Mouse (Mus musculus) adrenal gland, adult 2 months (tissue): ENCODE measurements around the gene Hk2. TPM values are rescaled to one million over a fixed set of nuclear protein-coding genes. Genes with fewer than 3 reads are reported as not detected.

Experiments
- DNase-seq: peaks from one replicate; pipeline ENCODE4 v3.0.0; 2021
- polyA plus RNA-seq: library from polyadenylated mRNA; depleted of rRNA; stranded (reverse); fragments of >200 nt; gene quantifications from 2 replicates; pipeline ENCODE4 v1.2.3, GENCODE M21; 2012
- total RNA-seq, 2 experiments: library from RNA; stranded (reverse); gene quantifications; 2 replicates each; pipeline ENCODE4 v1.2.3; 2021

Hk2 gene
- total and polyA plus RNA-seq, 3 experiments: 16.8 to 110 (median 69.1) TPM

DNA sequence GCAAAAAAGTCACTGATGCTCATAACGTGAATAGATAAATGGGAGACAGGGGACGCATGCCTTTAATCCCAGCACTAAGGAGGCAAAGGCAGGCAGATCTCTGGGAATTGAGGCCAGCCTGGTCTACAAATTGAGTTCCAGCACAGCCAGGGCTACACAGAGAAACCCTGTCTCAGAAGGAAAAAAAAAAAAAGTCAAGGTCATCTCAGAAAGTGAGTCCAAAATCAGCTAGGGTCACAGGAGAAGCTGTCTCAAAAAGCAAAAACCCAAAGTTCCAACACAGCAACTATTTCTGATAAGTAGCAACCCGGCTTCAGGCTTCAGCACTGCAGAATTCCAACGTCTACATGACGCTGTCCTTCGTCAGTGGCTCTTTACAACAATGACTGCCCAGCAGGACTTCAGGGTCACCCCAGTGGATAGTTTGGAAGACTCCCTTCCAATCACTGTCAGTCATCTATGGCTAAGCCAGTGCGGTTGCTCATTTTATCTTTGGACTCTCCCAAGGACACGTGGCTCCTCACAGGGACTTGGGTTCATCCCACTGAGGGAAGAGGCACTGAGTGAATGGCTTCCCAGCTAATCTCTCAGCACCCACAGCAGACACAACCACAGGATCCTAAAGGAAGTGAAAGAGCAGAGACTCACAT, 33.3 kb downstream of the Hk2 start:
- DNase-seq: peak; percentile 85

DNA sequence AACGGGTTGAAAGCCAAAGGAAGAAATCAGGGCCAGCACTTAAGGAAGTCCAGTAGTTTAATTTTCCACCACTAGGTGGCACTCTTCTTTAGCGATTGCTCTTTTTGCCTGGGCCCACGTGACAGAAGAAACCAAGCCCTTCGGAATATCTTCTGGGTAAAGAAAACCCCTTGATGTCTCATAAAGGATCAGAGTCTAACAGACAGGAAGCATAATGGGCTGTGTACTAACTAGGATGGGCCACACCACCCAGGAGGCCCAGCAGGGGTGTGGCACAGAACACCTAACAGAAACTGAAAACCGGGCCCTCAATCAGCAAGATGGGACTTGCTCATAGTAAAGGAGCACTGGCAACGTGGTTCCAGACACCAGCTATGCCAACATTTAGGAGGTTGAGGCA, 34.0 kb downstream of the Hk2 start:
- peak; percentile 65 for DNase-seq

DNA sequence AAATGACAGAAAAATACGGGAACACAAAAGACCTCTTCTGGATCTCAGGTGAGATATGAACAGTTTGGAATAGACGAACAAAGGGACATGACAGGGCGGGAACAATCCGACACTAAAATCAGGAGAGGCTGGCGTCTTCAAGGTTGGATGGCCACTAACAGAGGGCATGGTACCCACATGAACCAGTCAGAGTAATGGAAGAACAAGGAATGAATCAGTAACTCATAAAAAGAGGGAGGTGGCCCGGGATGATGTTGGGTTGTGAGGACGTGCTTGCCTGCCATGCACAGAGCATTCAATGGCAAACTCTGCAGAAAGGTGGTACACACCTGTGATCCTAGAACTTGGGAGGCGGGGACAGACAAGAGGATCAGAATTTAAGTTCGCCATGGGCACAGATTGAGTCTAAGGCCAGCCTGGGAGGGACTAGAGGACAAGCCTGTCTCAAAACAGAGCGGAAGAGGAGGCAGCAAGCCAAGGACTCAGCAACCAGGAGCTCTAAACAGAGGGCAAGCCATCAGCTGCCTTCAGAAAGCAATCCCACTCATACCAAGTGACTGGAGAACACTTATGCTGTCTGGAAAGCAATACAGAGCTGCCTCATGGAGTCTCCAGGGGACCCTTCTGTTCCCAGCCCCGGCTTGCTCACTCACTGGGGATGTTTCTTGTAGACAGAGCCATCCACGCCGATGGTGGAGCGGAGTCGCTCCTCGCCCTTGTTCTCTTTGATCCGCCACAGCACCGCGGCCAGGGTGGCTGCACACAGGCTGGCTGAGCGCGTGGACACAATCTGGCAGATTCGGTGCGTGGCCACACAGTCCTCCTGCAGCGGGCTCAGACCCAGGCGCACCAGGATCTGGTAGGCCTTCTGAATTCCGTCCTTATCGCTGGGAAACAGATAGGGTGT, 36.4 kb downstream of the Hk2 start:
- no peak for DNase-seq

DNA sequence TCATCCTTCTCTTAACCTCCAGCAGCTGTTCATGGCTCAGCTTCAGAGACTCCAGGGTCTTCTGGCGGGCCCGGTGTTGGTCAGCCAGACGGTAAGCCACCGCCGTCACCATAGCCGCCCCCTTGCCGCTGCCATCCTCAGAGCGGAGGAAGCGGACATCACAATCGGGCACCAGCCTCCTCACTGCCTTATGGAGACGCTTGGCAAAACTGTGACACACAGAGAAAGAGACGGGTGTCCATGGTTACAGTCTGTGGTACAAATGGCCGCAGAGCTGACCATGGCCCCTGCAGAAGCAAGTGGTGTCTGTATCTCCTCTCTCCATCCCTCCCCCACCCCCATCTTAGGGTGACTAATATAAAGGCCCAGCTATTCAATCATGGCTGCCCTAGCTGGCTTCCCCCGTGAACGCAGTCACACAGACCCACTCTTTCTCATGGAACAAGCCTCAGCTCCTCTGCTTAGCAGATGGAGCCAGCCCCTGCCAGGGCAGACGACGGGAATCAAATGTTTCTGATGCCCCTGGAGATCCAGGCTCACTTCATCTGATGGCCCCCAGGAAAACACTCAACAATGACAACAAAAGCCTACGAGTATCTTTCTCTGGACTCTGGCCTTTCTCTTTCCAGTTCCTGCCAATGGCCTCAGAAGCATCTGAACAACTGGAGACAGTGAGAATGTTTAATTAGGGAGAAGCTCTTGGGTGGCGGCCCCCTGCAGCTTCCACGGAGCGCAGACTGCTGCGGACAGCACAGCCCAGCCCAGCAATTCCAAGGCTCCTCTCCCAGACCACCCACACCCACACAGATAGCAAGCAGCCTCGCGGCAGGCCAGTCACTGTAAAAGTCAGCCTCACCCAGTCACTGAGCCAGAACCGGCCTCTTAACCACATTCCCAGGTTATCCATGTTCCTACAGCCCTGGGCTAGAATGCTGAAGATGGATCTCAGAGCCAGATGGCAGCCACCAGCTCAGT, 37.3 kb downstream of the Hk2 start:
- no peak for DNase-seq

DNA sequence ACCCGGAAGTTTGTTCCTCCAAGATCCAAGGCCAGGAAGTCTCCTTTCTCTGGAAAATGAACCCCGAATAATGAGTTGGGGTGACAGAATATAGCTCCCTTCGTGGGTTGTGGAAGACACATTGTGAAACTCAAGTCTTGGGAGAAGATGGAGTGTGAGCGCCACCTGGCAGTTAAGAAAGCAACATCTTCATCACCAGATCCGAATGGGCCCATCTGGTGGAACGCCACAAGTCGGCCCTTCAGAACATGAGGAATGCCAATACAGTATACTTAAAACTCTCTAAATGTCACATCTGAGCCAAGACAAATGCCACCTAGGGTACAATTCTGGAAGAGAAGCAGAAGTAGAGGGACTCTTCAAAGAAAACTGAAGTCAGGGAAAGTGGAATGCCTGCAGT, 38.9 kb downstream of the Hk2 start:
- DNase-seq: no peak

DNA sequence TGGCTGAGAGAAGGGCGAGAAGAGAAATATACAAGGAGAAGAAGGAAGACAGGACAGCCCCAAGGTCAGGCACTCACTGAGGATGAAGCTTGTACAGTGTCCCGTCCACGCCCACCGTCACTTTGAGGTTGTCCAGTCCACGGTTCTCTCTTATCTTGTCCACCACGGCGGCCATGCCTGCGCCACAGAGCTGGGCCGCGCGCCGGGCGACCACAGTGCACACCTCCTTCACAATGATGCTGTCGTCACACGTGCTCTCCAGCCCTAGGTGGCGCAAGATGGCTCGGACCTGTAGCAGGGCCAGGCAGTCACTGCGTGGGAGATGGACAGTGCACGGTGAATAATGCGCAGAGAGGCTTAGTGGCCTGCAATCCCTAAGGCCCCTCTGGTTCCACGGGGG, 45.6 kb downstream of the Hk2 start:
- DNase-seq: no peak

DNA sequence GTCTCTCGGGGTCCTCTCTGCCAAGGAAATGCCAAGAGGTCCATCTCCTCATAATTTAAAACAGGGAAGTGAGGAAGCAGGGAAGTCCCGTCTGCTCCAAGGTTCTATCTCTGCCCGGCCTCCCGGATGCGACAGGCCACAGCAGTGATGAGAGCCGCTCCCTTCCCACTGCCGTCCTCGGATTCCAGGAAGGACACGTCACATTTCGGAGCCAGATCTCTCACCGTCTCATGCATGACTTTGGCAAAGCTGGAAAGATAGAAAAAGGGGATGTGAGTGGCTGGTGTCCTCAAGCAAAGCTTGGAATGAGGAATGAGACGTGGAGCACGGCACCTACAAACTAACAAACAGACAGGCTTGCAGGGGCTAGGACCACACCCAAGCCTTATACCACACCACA, 47.0 kb downstream of the Hk2 start:
- no peak for DNase-seq

DNA sequence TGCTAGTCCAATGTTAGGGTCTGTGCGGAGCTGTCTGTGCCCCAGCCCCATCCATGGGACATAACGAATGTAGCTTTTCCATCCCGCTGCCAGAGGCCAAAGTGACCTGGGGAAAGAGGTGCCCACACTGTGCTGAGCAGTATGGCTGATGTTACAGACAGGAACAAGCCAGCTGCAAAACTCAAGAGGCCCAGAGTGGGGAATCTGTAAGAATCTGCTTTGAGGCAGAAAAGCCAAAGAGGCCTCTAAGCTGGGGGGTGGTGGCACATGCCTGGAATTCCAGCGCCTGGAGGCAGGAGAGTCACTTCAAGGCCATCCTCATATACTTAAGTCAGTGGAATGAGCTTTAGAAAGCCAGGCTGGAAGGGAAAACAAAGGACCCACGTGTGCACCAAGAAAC, 50.9 kb downstream of the Hk2 start:
- DNase-seq: no peak

DNA sequence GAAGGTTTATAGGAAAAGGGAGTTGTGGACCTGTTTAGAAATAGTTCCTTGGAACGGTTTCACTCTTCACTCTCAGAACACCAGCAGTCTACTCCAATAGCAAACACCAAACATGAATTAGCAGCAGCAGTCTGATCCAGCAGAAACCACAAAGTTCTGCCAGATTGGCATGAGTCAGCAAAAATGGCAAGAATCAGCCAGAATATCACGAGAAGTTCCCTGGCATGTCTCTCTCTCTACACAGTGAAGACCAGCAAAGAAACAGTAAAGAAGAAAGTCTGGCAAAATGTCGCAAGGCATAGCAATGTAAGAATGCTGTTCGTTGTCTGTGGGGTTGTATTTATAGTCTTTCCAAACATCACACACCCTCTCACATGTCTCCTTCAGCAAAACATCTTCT, 58.1 kb downstream of the Hk2 start:
- no peak for DNase-seq

DNA sequence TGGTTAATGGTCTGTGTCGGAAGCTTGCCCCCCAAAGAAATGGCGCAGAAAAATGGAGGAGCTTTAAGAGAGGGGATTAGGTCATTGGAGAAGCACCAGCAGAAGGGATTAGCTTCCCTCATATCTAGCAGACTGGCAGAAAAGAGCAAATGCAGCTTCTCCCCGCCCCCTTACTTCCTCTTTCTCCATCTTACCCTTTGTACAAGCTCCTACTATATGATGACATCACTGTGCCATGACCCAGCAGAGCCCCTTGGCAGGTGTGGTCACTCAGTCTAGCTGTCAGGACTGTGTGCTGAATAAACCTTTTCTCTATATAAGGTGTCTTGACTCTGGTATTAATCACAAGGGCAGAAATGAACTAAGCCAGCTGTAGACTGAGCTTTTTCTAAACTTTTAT, 58.6 kb downstream of the Hk2 start:
- no peak for DNase-seq

DNA sequence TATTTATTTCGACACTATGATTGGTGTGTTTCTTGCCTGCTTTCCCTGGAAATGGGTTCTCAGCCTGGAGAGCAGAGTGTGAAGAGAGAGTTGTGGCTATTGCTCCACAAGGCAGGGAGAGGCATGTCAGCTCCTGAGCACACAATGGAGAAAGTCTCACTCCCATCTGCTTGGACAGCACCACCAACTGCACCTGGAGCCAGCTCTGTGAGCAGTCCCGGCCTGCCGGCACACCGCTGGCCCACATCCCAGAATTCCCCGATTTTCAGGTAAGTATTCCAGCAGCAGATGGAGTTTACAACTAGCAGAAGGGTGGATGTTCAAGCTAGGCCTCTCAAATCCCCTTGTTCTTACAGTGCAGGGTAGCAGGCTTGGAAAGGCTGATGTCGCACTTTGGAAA, 59.0 kb downstream of the Hk2 start:
- no peak for DNase-seq

DNA sequence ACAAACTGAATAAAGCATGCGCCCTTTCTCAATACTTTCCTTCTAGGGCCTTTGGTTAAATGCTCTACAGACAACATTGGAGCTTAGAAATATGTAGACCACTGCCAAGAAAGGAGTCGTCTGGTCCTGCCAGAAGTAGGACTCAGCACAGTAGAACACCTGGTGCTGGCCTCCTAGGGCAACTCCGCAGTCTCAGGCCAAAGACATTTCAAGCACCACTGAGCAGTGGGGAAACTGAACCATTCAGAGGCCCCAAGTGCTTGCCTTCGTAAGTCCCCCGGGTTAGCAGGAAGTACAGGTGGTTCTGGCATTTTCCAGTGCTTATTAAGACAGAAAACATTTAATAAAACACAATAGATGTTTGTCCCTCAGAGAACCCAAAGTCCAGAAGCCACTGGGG, 59.4 kb downstream of the Hk2 start:
- DNase-seq: no peak

DNA sequence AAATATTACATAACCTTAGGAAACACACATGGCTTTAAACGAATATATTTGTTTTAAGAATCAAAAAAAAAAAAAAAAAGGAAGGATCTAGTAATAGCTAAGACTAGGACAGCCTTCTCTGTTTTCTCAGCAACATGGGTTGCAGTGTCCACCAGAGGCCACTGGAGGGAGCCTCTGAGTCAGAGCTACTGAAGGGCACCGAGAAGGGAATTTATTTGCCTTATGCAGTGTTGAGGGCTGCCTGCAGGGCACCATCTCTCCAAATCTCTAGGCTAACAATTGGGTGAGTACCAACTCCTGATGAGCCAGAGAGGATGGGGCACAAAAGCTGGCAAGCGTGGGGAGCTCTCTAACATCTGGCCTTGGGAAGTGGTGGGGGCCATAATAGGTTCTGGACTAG, 60.0 kb downstream of the Hk2 start:
- DNase-seq: peak; percentile 81

DNA sequence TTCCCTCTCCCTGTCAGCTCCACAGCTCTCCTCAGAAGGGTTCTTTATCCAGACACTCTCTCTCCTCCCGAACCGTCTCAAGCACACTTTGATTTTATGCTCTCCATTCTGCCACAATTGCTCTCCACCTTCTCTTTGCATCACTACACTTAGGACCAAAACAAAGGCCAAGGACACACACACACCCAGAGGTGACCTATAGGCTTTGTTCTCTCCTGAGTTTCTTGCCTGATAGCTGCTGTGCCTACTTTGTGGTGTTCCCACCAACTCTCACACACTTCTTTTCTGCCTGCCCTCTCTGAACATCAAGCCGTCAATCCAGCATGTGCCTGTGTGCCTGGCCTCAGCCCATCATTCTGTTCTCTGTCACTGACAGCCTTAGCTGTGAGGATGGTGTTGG, 66.5 kb downstream of the Hk2 start:
- no peak for DNase-seq

DNA sequence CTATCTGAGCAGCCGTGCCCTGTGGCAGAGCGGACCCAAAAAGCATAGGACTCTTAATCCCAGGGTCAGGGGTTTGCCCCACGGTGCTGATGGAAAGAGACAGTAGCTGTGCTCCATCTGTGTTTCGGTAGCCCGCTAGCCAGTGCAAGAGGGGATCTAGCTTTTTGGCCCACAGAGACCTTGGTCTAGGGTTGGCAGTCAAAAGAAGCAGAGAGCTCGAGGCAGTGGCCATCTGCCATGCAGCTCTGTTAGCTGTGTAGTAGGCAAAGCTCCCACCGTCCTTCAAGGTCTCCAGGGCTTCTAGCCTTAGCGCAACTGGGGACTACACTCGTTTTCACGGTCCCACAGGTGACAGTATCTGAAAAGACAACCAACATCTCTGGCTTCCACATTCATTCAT, 67.0 kb downstream of the Hk2 start:
- no peak for DNase-seq

DNA sequence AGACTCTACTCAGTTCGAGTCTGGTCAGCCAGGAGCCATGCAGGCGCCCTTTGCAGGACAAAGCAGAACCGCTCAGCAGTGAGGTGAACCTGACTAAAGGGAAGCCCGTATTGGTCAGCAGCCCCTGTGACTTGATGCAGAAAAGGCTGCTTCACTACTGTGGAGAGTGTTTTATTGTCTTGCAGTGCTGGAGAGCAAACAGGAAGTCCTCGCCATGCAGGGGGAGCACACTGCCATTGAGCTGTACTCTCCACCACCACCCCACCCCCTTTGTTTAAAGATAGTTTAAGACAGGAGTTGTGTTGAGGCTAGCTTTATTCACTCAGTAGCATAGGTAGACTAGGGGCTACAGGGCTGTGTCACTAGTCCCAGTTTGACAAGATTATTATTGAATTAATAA, 69.0 kb downstream of the Hk2 start, which contains the start of gene Pole4:
Pole4 (minus strand) TSS at position 145 of the 400 bp plus-strand sequence.
- no peak for DNase-seq

DNA sequence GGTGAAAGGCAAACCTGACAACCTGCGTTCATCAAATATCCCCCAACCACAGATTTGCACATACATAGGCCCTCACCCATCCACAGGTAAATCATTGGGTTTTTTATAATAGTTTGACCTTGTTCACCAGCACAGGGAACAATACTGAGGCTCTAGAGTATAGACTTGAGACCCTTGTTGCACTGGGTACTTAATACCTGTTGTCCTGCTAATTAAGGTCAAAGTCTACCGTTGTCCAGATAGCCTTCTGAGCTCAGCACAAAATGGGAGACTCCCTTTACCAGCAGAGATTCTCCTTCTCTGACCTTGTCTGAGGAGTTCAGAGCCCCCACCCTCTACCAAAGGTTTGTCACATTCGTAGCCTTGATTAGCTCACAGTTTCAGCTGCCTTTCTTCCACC, 70.5 kb downstream of the Hk2 start:
- no peak for DNase-seq

DNA sequence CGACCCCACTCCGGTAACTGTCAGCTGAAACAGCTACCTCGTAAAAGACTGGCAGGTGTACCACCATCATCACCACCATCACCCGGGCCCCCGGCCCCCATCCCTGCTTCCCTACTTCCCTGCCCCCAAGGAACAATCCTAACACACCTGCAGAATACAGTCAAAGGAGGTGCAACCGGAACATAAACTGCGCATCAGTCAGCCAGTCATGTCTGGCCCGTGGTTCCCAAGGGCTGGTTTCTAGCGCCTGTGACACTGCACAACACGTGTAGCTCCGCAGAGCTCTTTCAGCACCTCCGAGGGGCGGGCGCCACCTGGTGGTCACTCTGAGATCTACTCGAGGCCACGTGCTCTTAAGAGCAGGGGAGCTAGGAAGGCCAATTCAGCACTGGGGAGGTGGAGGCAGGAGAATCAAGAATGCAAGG, 71.6 kb downstream of the Hk2 start:
- DNase-seq: peak; percentile 89

DNA sequence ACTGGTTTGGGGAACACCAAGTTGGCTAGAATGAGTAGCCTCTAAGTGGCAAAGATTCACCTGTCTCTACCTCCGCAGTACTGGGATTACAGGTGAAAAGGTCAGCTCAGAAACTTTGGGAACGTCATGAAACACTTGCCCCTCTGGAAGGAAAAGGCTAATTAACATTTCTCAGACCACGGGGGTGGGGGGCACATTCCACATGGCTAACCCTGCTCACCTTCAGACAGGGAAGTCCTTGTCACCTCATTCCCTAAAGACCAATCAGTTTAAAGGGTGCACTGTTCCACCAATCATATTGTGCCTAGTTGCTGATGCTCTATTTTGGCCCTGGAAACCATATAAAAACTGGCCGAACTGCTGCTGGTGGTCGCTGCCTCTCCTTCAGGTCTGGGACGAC, 73.0 kb downstream of the Hk2 start:
- no peak for DNase-seq

DNA sequence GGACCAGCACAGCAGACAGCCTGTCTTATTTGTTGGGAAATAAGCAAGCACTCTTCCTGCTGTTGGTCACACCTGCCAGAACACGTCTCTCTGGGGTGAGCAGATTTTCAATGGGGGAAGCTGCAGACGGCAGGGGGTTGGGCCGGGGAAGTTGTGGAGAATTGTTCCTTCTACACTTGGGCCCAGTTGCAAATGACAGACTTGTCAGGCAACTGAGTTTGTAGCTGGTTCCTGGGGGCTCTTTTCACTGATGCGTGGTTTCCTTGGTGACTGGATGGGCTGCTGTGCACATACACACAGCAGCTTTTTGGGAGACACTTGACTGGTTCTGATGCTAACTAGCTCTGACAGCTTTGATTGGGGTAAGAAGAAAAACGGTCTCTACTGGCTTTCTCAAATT, 74.4 kb downstream of the Hk2 start:
- no peak for DNase-seq

DNA sequence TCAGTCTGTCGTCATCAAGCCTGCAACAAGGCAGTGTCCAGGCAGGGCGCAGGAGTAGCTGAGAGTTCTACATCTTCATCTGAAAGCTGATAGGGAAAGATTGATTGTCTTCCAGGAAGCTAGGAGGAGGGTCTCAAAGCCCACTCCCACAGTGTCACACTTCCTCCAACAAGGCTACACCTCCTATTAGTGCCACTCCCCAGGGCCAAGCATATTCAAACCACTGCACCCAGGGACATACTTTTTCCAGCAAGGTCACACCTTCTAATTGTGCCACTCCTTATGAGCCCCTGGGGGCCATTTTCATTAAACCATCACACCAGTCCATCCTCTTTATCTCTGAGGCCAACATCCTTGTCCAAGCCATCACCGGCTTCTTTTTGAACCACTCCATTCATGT, 77.5 kb downstream of the Hk2 start:
- no peak for DNase-seq

DNA sequence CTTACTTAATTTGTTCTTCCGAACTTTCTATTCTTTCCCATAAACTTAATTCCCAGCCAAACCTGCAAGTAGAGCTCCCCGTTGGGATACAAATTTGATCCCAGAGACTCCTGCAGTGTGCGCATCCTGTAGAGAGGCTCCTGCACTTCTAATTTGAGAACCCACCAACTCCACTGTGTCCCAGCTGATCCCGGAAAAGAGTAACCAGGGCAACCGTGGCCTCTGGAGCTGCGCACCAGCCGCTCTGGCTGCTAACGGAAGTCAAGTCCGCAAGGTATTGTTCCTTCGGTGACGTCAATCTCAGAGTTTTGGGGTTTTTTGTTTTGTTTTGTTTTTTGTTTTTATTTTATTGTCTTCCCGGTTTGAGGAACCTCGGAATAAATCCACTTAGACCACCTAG, 79.6 kb downstream of the Hk2 start:
- DNase-seq: no peak

DNA sequence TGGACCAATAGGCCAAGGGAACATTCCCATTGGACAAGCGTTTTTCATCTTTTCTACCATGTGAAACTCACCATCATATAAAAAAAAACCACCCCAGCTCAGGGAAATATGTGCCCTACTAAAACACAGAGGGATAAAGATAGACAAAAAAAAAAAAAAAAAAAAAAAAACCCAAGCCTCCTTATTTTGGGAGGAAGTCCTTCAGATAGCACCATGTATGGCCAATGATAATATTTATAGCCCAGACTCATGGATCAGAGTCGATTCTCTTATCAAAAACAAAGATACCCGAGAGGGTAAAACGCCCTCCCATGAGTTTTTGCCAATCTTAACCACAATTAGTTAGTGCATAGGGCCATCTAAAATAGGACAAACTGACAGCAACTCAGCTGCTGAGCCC, 84.8 kb downstream of the Hk2 start:
- DNase-seq: no peak
